Mouse (Mus musculus) bone marrow macrophage, adult 2 months (primary cell): ENCODE measurements around the gene Lnx2.

Experiments
- CTCF ChIP-seq: IDR thresholded peaks from 2 replicates; pipeline ENCODE4 v1.5.1; 2012; ENCODE audit warnings: low read depth, mild to moderate bottlenecking, low read length, moderate library complexity
- POLR2A ChIP-seq: IDR thresholded peaks from 2 replicates; pipeline ENCODE4 v1.6.1; 2012; ENCODE audit warnings: mild to moderate bottlenecking, low read depth, low read length, borderline replicate concordance

GRCm38 (mm10) chr5:147054328-147054727 lies 22.1 kb downstream of the Lnx2 start:
- TF ChIP-seq POLR2A, result no peak
- TF ChIP-seq CTCF, result no peak
